8 mouse cellular contexts compared by ENCODE assay signal in the genomic region with DNA sequence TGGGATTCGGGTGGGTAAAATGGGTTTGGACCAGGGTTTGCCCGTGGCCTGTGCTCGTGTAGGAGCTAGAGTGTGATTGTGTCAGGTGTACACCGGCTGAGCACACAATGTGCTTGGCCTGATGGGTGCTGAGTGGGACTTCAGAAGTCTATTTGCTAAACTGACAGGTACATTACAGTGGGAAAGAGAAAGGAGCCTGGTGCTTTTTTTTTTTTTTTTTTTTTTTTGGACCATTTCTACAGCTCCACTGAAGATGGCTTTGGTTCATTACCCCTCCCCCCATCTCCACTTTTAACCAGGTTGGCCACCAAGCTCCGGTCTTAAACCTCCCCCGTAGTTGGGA. TPM values are rescaled to one million over a fixed set of nuclear protein-coding genes. Genes with fewer than 3 reads are reported as not detected.
DNase-seq lines count a peak whose midpoint lies in the region; ATAC-seq and TF ChIP-seq lines count a peak whose summit lies in the region.

No protein-coding gene starts in this region.

- no peaks in the 10 kb centered on the region for H3K36me3 ChIP-seq in embryonic facial prominence, embryonic 11.5 days (replicated peaks; ENCODE audit: control insufficient read depth, insufficient read depth, low read depth, low read length)
- H3K36me3 ChIP-seq in intestine, postnatal 0 days (ENCODE audit: control insufficient read depth, insufficient read depth) = no peaks in the 10 kb centered on the region
- no peaks in the 10 kb centered on the region for H3K36me3 ChIP-seq in neural tube, embryonic 15.5 days

- H3K27me3 ChIP-seq in embryonic facial prominence, embryonic 11.5 days (ENCODE audit: control insufficient read depth, insufficient read depth, low read length) = no peaks in the 10 kb centered on the region
- no peaks in the 10 kb centered on the region for H3K27me3 ChIP-seq in intestine, postnatal 0 days (replicated peaks; ENCODE audit: control insufficient read depth, insufficient read depth, low read length)
- no peaks in the 10 kb centered on the region for H3K27me3 ChIP-seq in neural tube, embryonic 15.5 days (replicated peaks)

- H3K4me2 ChIP-seq in embryonic facial prominence, embryonic 11.5 days (ENCODE audit: low read depth, low read length) = peak overlapping the region; percentile 80
- H3K4me2 ChIP-seq in intestine, postnatal 0 days (replicated peaks; ENCODE audit: low read depth) = peak overlapping the region; percentile 83
- peak overlapping the region; percentile 66 for H3K4me2 ChIP-seq in neural tube, embryonic 15.5 days

- no peaks in the 10 kb centered on the region for H3K4me1 ChIP-seq in embryonic facial prominence, embryonic 11.5 days (ENCODE audit: control insufficient read depth, insufficient read depth, low read length)
- H3K4me1 ChIP-seq in intestine, postnatal 0 days (replicated peaks; ENCODE audit: control insufficient read depth, insufficient read depth, low read length) = peaks cover 18% of the 10 kb centered on the region
- peaks cover 43% of the 10 kb centered on the region for H3K4me1 ChIP-seq in neural tube, embryonic 15.5 days

- DNase-seq in gastrocnemius, adult 2 months = no peak
- DNase-seq in gastrocnemius, adult 8-10 months (ENCODE audit: low spot score in 2 of 2) = no peak
- peak; percentile 4 for DNase-seq in 3T3-L1 (ENCODE audit: low read depth, low spot score)
- DNase-seq in embryonic facial prominence, embryonic 11.5 days (ENCODE audit: low spot score) = no peak
- no peak for DNase-seq in layer of hippocampus, adult 18-20 months (ENCODE audit: low spot score in 2 of 2)

- no peak overlapping the region; the same call in 1 of the 2 replicates for H3K9ac ChIP-seq in embryonic facial prominence, embryonic 11.5 days (replicated peaks; ENCODE audit: low read length)
- H3K9ac ChIP-seq in intestine, postnatal 0 days (ENCODE audit: low read depth, low read length) = peak overlapping the region; percentile 95
- H3K9ac ChIP-seq in neural tube, embryonic 15.5 days (replicated peaks) = peak overlapping the region; percentile 99

- WGBS in embryonic facial prominence, embryonic 11.5 days = 38% methylated on average over 6 of the region's 6 CpGs
- 24% methylated on average over 6 of the region's 6 CpGs for WGBS in intestine, postnatal 0 days
- WGBS in neural tube, embryonic 15.5 days = 25% methylated on average over 6 of the region's 6 CpGs

- ATAC-seq in embryonic facial prominence, embryonic 11.5 days (replicated peaks; ENCODE audit: insufficient number of reproducible peaks, low FRiP score, low TSS enrichment, low read depth) = no peak
- no peak for ATAC-seq in intestine, postnatal 0 days
- ATAC-seq in neural tube, embryonic 15.5 days (ENCODE audit: low FRiP score) = no peak
- no peak for ATAC-seq in monocyte, adult 5-6 weeks (replicated peaks; ENCODE audit: insufficient number of reproducible peaks, low FRiP score, low TSS enrichment, poor library complexity, severe bottlenecking)

- TF ChIP-seq CTCF in gastrocnemius, adult 2 months (IDR thresholded peaks at IDR 0.05) = no peak
- TF ChIP-seq CTCF in intestine, postnatal 0 days (IDR thresholded peaks at IDR 0.05; ENCODE audit: low read depth) = no peak

- H3K9me3 ChIP-seq in embryonic facial prominence, embryonic 11.5 days (replicated peaks; ENCODE audit: control insufficient read depth, low read length) = no peaks in the 10 kb centered on the region
- no peaks in the 10 kb centered on the region for H3K9me3 ChIP-seq in intestine, postnatal 0 days (ENCODE audit: control insufficient read depth)
- H3K9me3 ChIP-seq in neural tube, embryonic 15.5 days (replicated peaks) = no peaks in the 10 kb centered on the region

- H3K4me3 ChIP-seq in gastrocnemius, adult 2 months = peak overlapping the region; percentile 97
- peak overlapping the region; percentile 87 for H3K4me3 ChIP-seq in embryonic facial prominence, embryonic 11.5 days (ENCODE audit: low read depth, low read length)
- peak overlapping the region; percentile 96 for H3K4me3 ChIP-seq in intestine, postnatal 0 days (ENCODE audit: low read depth, low read length)
- H3K4me3 ChIP-seq in neural tube, embryonic 15.5 days (replicated peaks) = peak overlapping the region; percentile 97

- H3K27ac ChIP-seq in gastrocnemius, adult 2 months = peak overlapping the region; percentile 97
- H3K27ac ChIP-seq in embryonic facial prominence, embryonic 11.5 days (replicated peaks; ENCODE audit: low read depth, low read length) = no peak overlapping the region
- peak overlapping the region; percentile 98; the same call in 1 of the 2 replicates for H3K27ac ChIP-seq in intestine, postnatal 0 days (ENCODE audit: low read depth, low read length)
- H3K27ac ChIP-seq in neural tube, embryonic 15.5 days (replicated peaks) = peak overlapping the region; percentile 93

- intact Hi-C loops in gastrocnemius, adult 2 months (cut with DNase I) = loop anchor here (5.0 kb wide), 1 partner anchor 63 kb away; a partner anchor contains a TSS

RNA-seq across cellular contexts. Expression of a gene that starts 1.2 kb away (rescaled TPM):
- total RNA-seq in gastrocnemius, adult 2 months (2021) = 10 to 100 TPM; 11.6 to 20.1 TPM
- total RNA-seq in gastrocnemius, adult 8-10 months (2022) = 10 to 100 TPM in 3 of 4 experiments, 1 to 10 TPM in 1; 9.1 to 14.1 (median 12.1) TPM
- 10.2 and 10.9 TPM in 2 replicates for polyA plus RNA-seq in embryonic facial prominence, embryonic 11.5 days (2014; fragmentation: Nextera tagmentation; extraction: Ambion mirVana)
- polyA plus RNA-seq in intestine, postnatal 0 days (2015; fragmentation: Nextera tagmentation; extraction: Ambion mirVana) = 4.2 and 5.0 TPM in 2 replicates
- polyA plus RNA-seq in neural tube, embryonic 15.5 days (2015; fragmentation: Nextera tagmentation; extraction: Ambion mirVana) = 9.9 and 10.0 TPM in 2 replicates
- 10 to 100 TPM; 19.4 to 20.4 TPM for total RNA-seq in layer of hippocampus, adult 18-20 months (2021)
- 24.9 to 45.0 TPM (median 31.7 TPM) in 3 replicates for total RNA-seq in monocyte, adult 5-6 weeks (2017)

RNA-seq across cellular contexts. Expression of a gene that starts 47.1 kb away (rescaled TPM):
- 10 to 100 TPM; 21.4 to 31.5 TPM for total RNA-seq in gastrocnemius, adult 2 months (2021)
- total RNA-seq in gastrocnemius, adult 8-10 months (2022) = 10 to 100 TPM; 24.9 to 33.7 (median 25.5) TPM
- polyA plus RNA-seq in embryonic facial prominence, embryonic 11.5 days (2014; fragmentation: Nextera tagmentation; extraction: Ambion mirVana) = 220 and 231 TPM in 2 replicates
- 140 and 142 TPM in 2 replicates for polyA plus RNA-seq in intestine, postnatal 0 days (2015; fragmentation: Nextera tagmentation; extraction: Ambion mirVana)
- polyA plus RNA-seq in neural tube, embryonic 15.5 days (2015; fragmentation: Nextera tagmentation; extraction: Ambion mirVana) = 145 and 160 TPM in 2 replicates
- total RNA-seq in layer of hippocampus, adult 18-20 months (2021) = 10 to 100 TPM; 46.0 to 51.3 TPM
- 316 to 442 TPM (median 424 TPM) in 3 replicates for total RNA-seq in monocyte, adult 5-6 weeks (2017)
